ENCODE assay signal across 8 mouse cellular contexts in genomic region chr3:114904633-114905423, GRCm38 (mm10). TPM values are rescaled to one million over a fixed set of nuclear protein-coding genes. Genes with fewer than 3 reads are reported as not detected.
A peak's percentile ranks its signal among the peaks of the same experiment; 100 is the strongest.
DNase-seq lines count a peak whose midpoint lies in the region; ATAC-seq lines count a peak whose summit lies in the region.

No protein-coding gene starts in this region.

- H3K9me3 ChIP-seq in kidney, embryonic 16.5 days (ENCODE audit: low read length): no peaks in the 10 kb centered on the region
- H3K9me3 ChIP-seq in forebrain, embryonic 14.5 days (replicated peaks; ENCODE audit: control insufficient read depth, low read length): no peaks in the 10 kb centered on the region
- no peaks in the 10 kb centered on the region for H3K9me3 ChIP-seq in midbrain, embryonic 10.5 days (replicated peaks)

- H3K27ac ChIP-seq in kidney, embryonic 16.5 days (ENCODE audit: low read length): no peak overlapping the region
- H3K27ac ChIP-seq in forebrain, embryonic 14.5 days (ENCODE audit: low read depth, low read length): no peak overlapping the region
- H3K27ac ChIP-seq in midbrain, embryonic 10.5 days (replicated peaks): peak overlapping the region; percentile 55; the same call in 1 of the 2 replicates

- H3K4me2 ChIP-seq in kidney, embryonic 16.5 days (replicated peaks; ENCODE audit: low read depth, low read length): peak overlapping the region; percentile 27; the same call in 1 of the 2 replicates
- peak overlapping the region; percentile 77 for H3K4me2 ChIP-seq in forebrain, embryonic 14.5 days (ENCODE audit: low read length)

- no peaks in the 10 kb centered on the region for H3K36me3 ChIP-seq in kidney, embryonic 16.5 days (ENCODE audit: insufficient read depth, low read length)
- H3K36me3 ChIP-seq in forebrain, embryonic 14.5 days (ENCODE audit: control insufficient read depth, insufficient read depth, low read length): no peaks in the 10 kb centered on the region
- no peaks in the 10 kb centered on the region for H3K36me3 ChIP-seq in midbrain, embryonic 10.5 days

- ATAC-seq in kidney, embryonic 16.5 days (ENCODE audit: low FRiP score, low TSS enrichment): no peak
- ATAC-seq in forebrain, embryonic 14.5 days: peak; percentile 53

- DNase-seq in kidney, adult 18-20 months: no peak
- peak; percentile 52 to 66 for DNase-seq in cerebellum, adult 18-20 months
- DNase-seq in forebrain, embryonic 14.5 days (ENCODE audit: low spot score): peak; percentile 35
- DNase-seq in midbrain, embryonic 10.5 days (ENCODE audit: low spot score): peak; percentile 19
- no peak for DNase-seq in thymus, postnatal 4 days
- DNase-seq in thymus, postnatal 25 days: no peak
- DNase-seq in gastrocnemius, postnatal 25 days: no peak

- 0 out of 2 replicates have a peak, but pooled peaks cover 3% of the 10 kb centered on the region for H3K4me1 ChIP-seq in kidney, embryonic 16.5 days (ENCODE audit: insufficient read depth, low read length)
- H3K4me1 ChIP-seq in forebrain, embryonic 14.5 days (ENCODE audit: control insufficient read depth, insufficient read depth, low read length): peaks cover 4% of the 10 kb centered on the region; the same call in 1 of the 2 replicates
- peaks cover 15% of the 10 kb centered on the region for H3K4me1 ChIP-seq in midbrain, embryonic 10.5 days

- H3K9ac ChIP-seq in kidney, embryonic 16.5 days (replicated peaks; ENCODE audit: low read length): no peak overlapping the region
- H3K9ac ChIP-seq in forebrain, embryonic 14.5 days (ENCODE audit: low read length): peak overlapping the region; percentile 61

- no peak overlapping the region for H3K4me3 ChIP-seq in kidney, embryonic 16.5 days (ENCODE audit: low read length)
- H3K4me3 ChIP-seq in forebrain, embryonic 14.5 days (ENCODE audit: low read depth, low read length): peak overlapping the region; percentile 36
- H3K4me3 ChIP-seq in midbrain, embryonic 10.5 days: peak overlapping the region; percentile 58

- H3K27me3 ChIP-seq in kidney, embryonic 16.5 days (ENCODE audit: insufficient read depth, low read length): no peaks in the 10 kb centered on the region
- H3K27me3 ChIP-seq in forebrain, embryonic 14.5 days (replicated peaks; ENCODE audit: control insufficient read depth, insufficient read depth, low read length): no peaks in the 10 kb centered on the region
- no peaks in the 10 kb centered on the region for H3K27me3 ChIP-seq in midbrain, embryonic 10.5 days (ENCODE audit: low read depth, poor library complexity, severe bottlenecking)

- 16% methylated on average over 16 of the region's 16 CpGs for WGBS in kidney, embryonic 16.5 days
- 18% methylated on average over 16 of the region's 16 CpGs for WGBS in forebrain, embryonic 14.5 days
- WGBS in midbrain, embryonic 10.5 days: 21% methylated on average over 16 of the region's 16 CpGs

RNA-seq across cellular contexts. Expression of gene Olfm3, which starts 0.9 kb away (rescaled TPM):
- 0.09 and 0.18 TPM in 2 replicates for polyA plus RNA-seq in kidney, embryonic 16.5 days (2015; fragmentation: Nextera tagmentation; extraction: Ambion mirVana)
- polyA plus RNA-seq in forebrain, embryonic 14.5 days (2014; fragmentation: Nextera tagmentation; extraction: Ambion mirVana): 4.4 and 5.7 TPM in 2 replicates
- 0.35 and 0.68 TPM in 2 replicates for polyA plus RNA-seq in midbrain, embryonic 10.5 days (2016; fragmentation: Nextera tagmentation; extraction: Ambion mirVana)
- total RNA-seq in gastrocnemius, postnatal 25 days (2021): not detected

Comparison
In these comparisons a context has a peak if more than half of its experiments do, and no peak if none do; other contexts are left out.
1. DNase-seq: peak in cerebellum, adult 18-20 months (2 of 2), forebrain, embryonic 14.5 days (single experiment) and midbrain, embryonic 10.5 days (single experiment); none in kidney, adult 18-20 months (single experiment), thymus, postnatal 4 days (single experiment), thymus, postnatal 25 days (single experiment) and gastrocnemius, postnatal 25 days (single experiment).